Mouse (Mus musculus) limb, embryonic 12.5 days (tissue): ENCODE data around the gene Igsf21. TPM values are rescaled to one million over a fixed set of nuclear protein-coding genes. Genes with fewer than 3 reads are reported as not detected.

Source experiments
- ATAC-seq: fragments of 200-750 bp; cut with Nextera tagmentation; 2 replicates; pipeline ENCODE4 v1.8.0; 2017; ENCODE audit warnings: low read depth, moderate TSS enrichment; ENCODE audit not compliant: insufficient number of reproducible peaks, insufficient read depth, low FRiP score, low TSS enrichment
- H3K27ac ChIP-seq: fragments of 300-500 bp; sonication (generic); 2 replicates; pipeline ENCODE4 v1.5.1; 2016; ENCODE audit warnings: mild to moderate bottlenecking, moderate library complexity
- H3K27me3 ChIP-seq: fragments of 300-500 bp; sonication (generic); 2 replicates; pipeline ENCODE4 v1.6.1; 2016; ENCODE audit warnings: mild to moderate bottlenecking, moderate library complexity
- H3K36me3 ChIP-seq: fragments of 300-500 bp; sonication (generic); 2 replicates; pipeline ENCODE4 v1.6.1; 2016; ENCODE audit warnings: mild to moderate bottlenecking, moderate library complexity
- H3K4me1 ChIP-seq: fragments of 300-500 bp; sonication (generic); replicated peaks from 2 replicates; pipeline ENCODE4 v1.6.1; 2016
- H3K4me2 ChIP-seq: fragments of 300-500 bp; sonication (generic); 2 replicates; pipeline ENCODE4 v1.6.1; 2016; ENCODE audit warnings: mild to moderate bottlenecking, moderate library complexity
- H3K4me3 ChIP-seq: fragments of 300-500 bp; sonication (generic); replicated peaks from 2 replicates; pipeline ENCODE4 v1.5.1; 2016; ENCODE audit warnings: mild to moderate bottlenecking
- H3K9ac ChIP-seq: fragments of 300-500 bp; sonication (generic); replicated peaks from 2 replicates; pipeline ENCODE4 v1.6.1; 2016; ENCODE audit warnings: mild to moderate bottlenecking, moderate library complexity
- H3K9me3 ChIP-seq: fragments of 300-500 bp; sonication (generic); 2 replicates; pipeline ENCODE4 v1.6.1; 2016; ENCODE audit warnings: mild to moderate bottlenecking, moderate library complexity
- WGBS: fragments of 180-500 bp; shearing (Covaris S2); methylation state at CpG from one replicate; pipeline ENCODE4 v1.1.7; 2016; 5-methylcytosine and 5-hydroxymethylcytosine counted together
- polyA plus RNA-seq: library from polyadenylated mRNA; unstranded; fragments of >200 nt; fragmentation: Nextera tagmentation; extraction: Ambion mirVana; gene quantifications from 2 replicates; pipeline ENCODE4 v1.2.1, GENCODE M21; 2016

Gene Igsf21
- polyA plus RNA-seq, 1 experiment from 2014 or later = not detected

- WGBS = 2% methylated on average over 13 of the region's 13 CpGs
- ATAC-seq = no peak; the same call in 1 of the 2 replicates
These were observed 208.7 kb downstream of the Igsf21 start for GRCm38 (mm10) chr4:140037784-140038387.

GRCm38 (mm10) chr4:140035232-140035631 is 211.4 kb downstream of the Igsf21 start:
- WGBS = 72% methylated on average over 15 of the region's 15 CpGs
- ATAC-seq = no peak
- H3K27me3 ChIP-seq = peaks cover 70% of the 10 kb centered on the region

More at GRCm38 (mm10) chr4:140037784-140038387, 208.7 kb downstream of the Igsf21 start:
- Histone ChIP-seq H3K4me2 (peak overlapping the region; percentile 31; the same call in 1 of the 2 replicates), H3K9me3 (peaks cover 8% of the 10 kb centered on the region), H3K36me3 (no peaks in the 10 kb centered on the region), H3K4me1 (peaks cover 23% of the 10 kb centered on the region), H3K4me3 (0 out of 2 replicates have a peak overlapping the region, but pooled peaks have one; percentile 4), H3K27ac (no peak overlapping the region), H3K27me3 (peaks cover 68% of the 10 kb centered on the region), H3K9ac (no peak overlapping the region)

DNA sequence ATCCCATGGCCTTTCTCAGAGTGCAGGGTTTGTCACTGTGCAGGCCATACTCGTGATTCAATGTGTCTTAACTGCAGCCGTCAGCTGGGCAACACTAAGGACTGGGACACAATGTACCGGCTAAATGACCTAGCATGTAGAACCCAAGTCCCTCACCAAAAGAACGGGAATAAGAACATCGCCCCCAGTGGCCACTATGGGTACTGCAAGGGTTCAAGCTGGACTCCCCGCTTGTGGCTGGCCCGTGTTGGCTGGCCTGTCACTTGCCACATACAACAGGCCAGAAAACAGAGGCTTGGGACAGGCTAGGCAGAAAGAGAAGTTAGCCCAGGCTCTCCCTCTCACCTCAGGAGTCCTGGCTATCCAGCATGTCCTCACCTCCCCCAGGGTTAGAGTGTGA is 213.2 kb downstream of the Igsf21 start:
- Histone ChIP-seq H3K4me3 (no peak overlapping the region), H3K4me2 (no peak overlapping the region), H3K27me3 (peaks cover 55% of the 10 kb centered on the region), H3K9me3 (no peaks in the 10 kb centered on the region), H3K27ac (no peak overlapping the region), H3K36me3 (no peaks in the 10 kb centered on the region), H3K4me1 (peaks cover 28% of the 10 kb centered on the region), H3K9ac (no peak overlapping the region)
- ATAC-seq = no peak
- 48% methylated on average over 7 of the region's 7 CpGs for WGBS

More at GRCm38 (mm10) chr4:140035232-140035631, 211.4 kb downstream of the Igsf21 start:
- Histone ChIP-seq H3K9ac (no peak overlapping the region), H3K9me3 (peaks cover 1% of the 10 kb centered on the region), H3K27ac (no peak overlapping the region), H3K36me3 (no peaks in the 10 kb centered on the region), H3K4me3 (no peak overlapping the region), H3K4me2 (no peak overlapping the region), H3K4me1 (peaks cover 28% of the 10 kb centered on the region)

DNA sequence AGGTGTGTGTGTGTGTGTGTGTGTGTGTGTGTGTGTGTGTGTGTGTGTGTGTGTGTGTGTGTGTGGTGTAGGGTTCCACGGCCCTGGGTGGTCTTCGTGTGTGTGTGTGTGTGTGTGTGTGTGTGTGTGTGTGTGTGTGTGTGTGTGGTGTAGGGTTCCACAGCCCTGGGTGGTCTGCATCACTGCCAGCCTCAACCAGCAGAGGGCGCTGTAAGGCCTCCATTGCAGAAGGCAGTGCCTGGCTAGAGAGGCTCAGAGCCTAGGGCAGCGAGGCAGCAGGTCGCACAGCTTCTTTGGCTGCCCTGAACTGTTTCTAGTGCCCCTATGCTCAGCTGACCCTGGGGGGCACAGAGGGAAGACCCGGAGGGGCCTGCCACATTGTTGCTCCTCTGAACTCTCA is 216.2 kb downstream of the Igsf21 start:
- peaks cover 14% of the 10 kb centered on the region; the same call in 1 of the 2 replicates for H3K4me1 ChIP-seq
- no peak overlapping the region for H3K4me2 ChIP-seq
- peaks cover 25% of the 10 kb centered on the region for H3K27me3 ChIP-seq
- no peak overlapping the region for H3K27ac ChIP-seq
- WGBS = 31% methylated on average over 4 of the region's 6 CpGs
- ATAC-seq = no peak; the same call in 1 of the 2 replicates
- H3K9me3 ChIP-seq = no peaks in the 10 kb centered on the region; the same call in 1 of the 2 replicates
- no peaks in the 10 kb centered on the region for H3K36me3 ChIP-seq
- H3K9ac ChIP-seq = no peak overlapping the region
- H3K4me3 ChIP-seq = no peak overlapping the region

- Histone ChIP-seq H3K4me1 (peaks cover 14% of the 10 kb centered on the region; the same call in 1 of the 2 replicates), H3K9ac (no peak overlapping the region), H3K4me3 (no peak overlapping the region), H3K36me3 (no peaks in the 10 kb centered on the region), H3K9me3 (no peaks in the 10 kb centered on the region; the same call in 1 of the 2 replicates), H3K4me2 (no peak overlapping the region), H3K27ac (no peak overlapping the region), H3K27me3 (peaks cover 23% of the 10 kb centered on the region)
- ATAC-seq = no peak; the same call in 1 of the 2 replicates
- WGBS = 26% methylated on average over 5 of the region's 5 CpGs
These were observed 216.6 kb downstream of the Igsf21 start for GRCm38 (mm10) chr4:140030040-140030386.

DNA sequence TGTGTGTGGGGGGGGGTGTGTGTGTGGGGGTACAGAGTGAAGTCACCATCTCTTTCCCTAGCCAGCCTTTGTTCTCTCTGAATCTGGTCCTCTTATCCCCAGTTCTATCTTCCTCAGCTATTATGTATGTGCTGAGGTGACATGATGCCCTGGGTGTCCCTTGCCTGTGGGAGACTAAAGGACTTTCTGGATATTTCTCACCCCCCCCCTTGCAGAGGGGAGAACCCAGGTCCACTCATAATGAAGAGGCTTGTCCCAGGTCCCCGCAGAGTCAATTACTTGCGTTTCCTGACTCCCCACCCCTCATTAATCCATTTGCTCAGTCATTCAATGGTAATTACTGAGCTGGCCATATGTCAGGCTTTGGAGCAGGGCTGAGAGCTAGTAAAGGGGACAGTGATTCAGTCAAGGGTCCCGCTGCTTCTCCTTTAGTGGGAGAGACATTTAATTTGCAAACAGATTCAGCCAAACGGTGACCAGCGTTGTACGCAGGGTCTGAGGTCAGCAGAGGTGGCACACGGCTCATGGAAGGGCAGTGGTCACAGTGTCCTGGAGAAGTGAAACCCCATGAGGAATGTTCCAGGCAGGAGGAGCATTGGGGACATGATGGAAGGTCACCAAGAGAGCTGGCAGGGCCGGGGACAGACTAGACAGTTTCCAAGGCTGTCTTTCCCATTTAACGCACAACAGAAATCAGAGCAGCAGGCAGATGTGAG is 217.1 kb downstream of the Igsf21 start:
- H3K4me3 ChIP-seq = no peak overlapping the region
- no peaks in the 10 kb centered on the region; the same call in 1 of the 2 replicates for H3K9me3 ChIP-seq
- no peak overlapping the region for H3K9ac ChIP-seq
- WGBS = 24% methylated on average over 9 of the region's 9 CpGs
- ATAC-seq = no peak
- no peak overlapping the region for H3K4me2 ChIP-seq
- peaks cover 14% of the 10 kb centered on the region; the same call in 1 of the 2 replicates for H3K4me1 ChIP-seq
- no peaks in the 10 kb centered on the region for H3K36me3 ChIP-seq
- peaks cover 18% of the 10 kb centered on the region for H3K27me3 ChIP-seq
- no peak overlapping the region for H3K27ac ChIP-seq

DNA sequence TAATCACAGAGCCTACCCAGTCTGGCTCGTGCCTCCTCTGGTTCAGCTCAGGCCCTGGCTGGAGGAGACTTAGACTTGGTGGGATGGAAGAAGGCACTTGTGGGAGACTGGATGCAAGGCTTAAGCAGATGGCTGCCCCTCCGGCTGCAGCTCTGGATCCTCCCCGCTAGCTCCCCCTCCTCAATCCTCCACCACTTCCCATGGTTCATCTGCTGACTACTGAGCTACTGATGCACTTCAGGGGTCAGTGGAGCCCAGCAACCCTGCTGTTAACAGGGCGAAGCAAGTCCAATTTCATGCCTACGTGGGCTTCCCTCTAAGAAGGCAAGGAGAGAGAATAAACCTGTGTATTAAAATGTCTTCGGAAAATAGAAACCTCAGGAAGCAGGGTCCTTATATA is 222.8 kb downstream of the Igsf21 start:
- 88% methylated on average over 6 of the region's 6 CpGs for WGBS

GRCm38 (mm10) chr4:140015916-140016315 is 230.7 kb downstream of the Igsf21 start:
- Histone ChIP-seq H3K27ac (no peak overlapping the region), H3K27me3 (peaks cover 17% of the 10 kb centered on the region), H3K4me2 (no peak overlapping the region), H3K9ac (no peak overlapping the region), H3K4me3 (no peak overlapping the region), H3K4me1 (no peaks in the 10 kb centered on the region), H3K9me3 (no peaks in the 10 kb centered on the region), H3K36me3 (no peaks in the 10 kb centered on the region)
- no peak for ATAC-seq
- WGBS = 28% methylated on average over 7 of the region's 7 CpGs

More for the DNA sequence above, 222.8 kb downstream of the Igsf21 start:
- Histone ChIP-seq H3K9me3 (no peaks in the 10 kb centered on the region; the same call in 1 of the 2 replicates), H3K4me3 (no peak overlapping the region), H3K4me1 (no peaks in the 10 kb centered on the region), H3K4me2 (no peak overlapping the region), H3K27me3 (peaks cover 3% of the 10 kb centered on the region; the same call in 1 of the 2 replicates), H3K36me3 (no peaks in the 10 kb centered on the region), H3K27ac (no peak overlapping the region), H3K9ac (no peak overlapping the region)
- ATAC-seq = no peak

- no peak overlapping the region for H3K4me3 ChIP-seq
- no peaks in the 10 kb centered on the region for H3K9me3 ChIP-seq
- ATAC-seq = no peak
- no peak overlapping the region for H3K9ac ChIP-seq
- H3K36me3 ChIP-seq = no peaks in the 10 kb centered on the region
- no peak overlapping the region for H3K27ac ChIP-seq
- H3K27me3 ChIP-seq = peaks cover 32% of the 10 kb centered on the region
- H3K4me2 ChIP-seq = no peak overlapping the region
- peaks cover 9% of the 10 kb centered on the region; the same call in 1 of the 2 replicates for H3K4me1 ChIP-seq
- WGBS = 72% methylated on average over 11 of the region's 11 CpGs
These were observed 235.7 kb downstream of the Igsf21 start for GRCm38 (mm10) chr4:140010728-140011470.

DNA sequence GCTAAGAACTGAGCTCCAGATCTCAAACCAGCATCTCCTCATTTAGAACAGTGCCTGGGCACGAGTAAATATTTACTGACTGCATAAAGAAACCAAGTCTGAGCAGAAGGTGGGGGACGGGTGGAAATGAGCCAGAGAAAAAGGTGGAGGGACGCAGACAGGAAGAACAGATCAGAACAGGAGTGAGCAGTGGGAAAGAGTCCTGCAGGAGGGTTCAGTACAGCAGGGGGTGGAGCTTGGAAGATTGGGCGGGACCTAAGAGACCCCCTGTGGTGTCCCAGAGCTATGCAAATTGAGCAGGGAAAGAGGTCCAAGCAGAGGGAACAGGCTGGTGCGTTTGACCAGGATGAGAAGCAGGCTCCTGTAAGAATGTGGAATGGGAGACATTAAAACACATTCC is 241.7 kb downstream of the Igsf21 start:
- Histone ChIP-seq H3K4me3 (no peak overlapping the region), H3K4me1 (peaks cover 14% of the 10 kb centered on the region), H3K27ac (no peak overlapping the region), H3K4me2 (peak overlapping the region; percentile 43), H3K36me3 (no peaks in the 10 kb centered on the region), H3K9me3 (no peaks in the 10 kb centered on the region), H3K27me3 (peaks cover 76% of the 10 kb centered on the region), H3K9ac (no peak overlapping the region)
- no peak for ATAC-seq
- WGBS = 9% methylated on average over 5 of the region's 5 CpGs

- Histone ChIP-seq H3K4me1 (peaks cover 14% of the 10 kb centered on the region), H3K4me2 (peak overlapping the region; percentile 43), H3K9me3 (no peaks in the 10 kb centered on the region), H3K27ac (no peak overlapping the region), H3K36me3 (no peaks in the 10 kb centered on the region), H3K9ac (no peak overlapping the region), H3K27me3 (peaks cover 75% of the 10 kb centered on the region), H3K4me3 (peak overlapping the region; percentile 16)
- 11% methylated on average over 12 of the region's 12 CpGs for WGBS
- ATAC-seq = no peak
These were observed 242.4 kb downstream of the Igsf21 start for GRCm38 (mm10) chr4:140004170-140004569.
